Mouse (Mus musculus) adrenal gland, adult 8-10 months (tissue): ENCODE data around the gene Yif1b. TPM values are rescaled to one million over a fixed set of nuclear protein-coding genes. Genes with fewer than 3 reads are reported as not detected.

Experiments used
- total RNA-seq, 4 experiments: library from RNA; stranded (reverse); gene quantifications; 2 replicates each; pipeline ENCODE4 v1.2.4; 2022

Yif1b gene
- total RNA-seq, 4 experiments from 2014 or later: 42.7 to 50.6 (median 44.6) TPM

Other genes starting within 250 kb of the Yif1b start
- under 1 TPM; 0.17 to 0.25 (median 0.22) TPM for gene Ryr1, start 113.2 kb upstream of the Yif1b start, total RNA-seq
- 1 to 10 TPM; 1.3 to 1.6 (median 1.4) TPM for gene Rasgrp4, start 103.5 kb upstream of the Yif1b start, total RNA-seq
- 10 to 100 TPM; 10.1 to 19.9 (median 14.7) TPM for gene Fam98c, start 82.1 kb upstream of the Yif1b start, total RNA-seq
- 1 to 10 TPM; 1.2 to 2.1 (median 1.7) TPM for gene Ggn, start 68.1 kb upstream of the Yif1b start, total RNA-seq
- 10 to 100 TPM in 2 of 4 experiments, 1 to 10 TPM in 2; 6.6 to 19.2 (median 12.7) TPM for gene Spred3, start 67.9 kb upstream of the Yif1b start, total RNA-seq
- gene Psmd8, start 57.6 kb upstream of the Yif1b start, total RNA-seq: 100 to 1,000 TPM; 167 to 191 (median 174) TPM
- 1 to 10 TPM in 1 of 4 experiments, under 1 TPM in 3; 0.73 to 1.6 (median 0.82) TPM for gene Catsperg1, start 24.3 kb upstream of the Yif1b start, total RNA-seq
- 1 to 10 TPM; 1.2 to 2.6 (median 1.8) TPM for gene Kcnk6, start 5.8 kb upstream of the Yif1b start, total RNA-seq
- gene 2200002D01Rik, start 10.1 kb downstream of the Yif1b start, total RNA-seq: 1 to 10 TPM; 3.0 to 6.9 (median 3.7) TPM
- 100 to 1,000 TPM in 2 of 4 experiments, 10 to 100 TPM in 2; 75.9 to 116 (median 96.8) TPM for gene Spint2, start 43.6 kb downstream of the Yif1b start, total RNA-seq
- gene Ppp1r14a, start 51.0 kb downstream of the Yif1b start, total RNA-seq: 1 to 10 TPM; 4.8 to 8.0 (median 5.5) TPM
- 1 to 10 TPM; 2.6 to 6.1 (median 4.0) TPM for gene Dpf1, start 65.6 kb downstream of the Yif1b start, total RNA-seq